Mouse (Mus musculus): ENCODE results near the gene Reck.

Gene Reck

DNA sequence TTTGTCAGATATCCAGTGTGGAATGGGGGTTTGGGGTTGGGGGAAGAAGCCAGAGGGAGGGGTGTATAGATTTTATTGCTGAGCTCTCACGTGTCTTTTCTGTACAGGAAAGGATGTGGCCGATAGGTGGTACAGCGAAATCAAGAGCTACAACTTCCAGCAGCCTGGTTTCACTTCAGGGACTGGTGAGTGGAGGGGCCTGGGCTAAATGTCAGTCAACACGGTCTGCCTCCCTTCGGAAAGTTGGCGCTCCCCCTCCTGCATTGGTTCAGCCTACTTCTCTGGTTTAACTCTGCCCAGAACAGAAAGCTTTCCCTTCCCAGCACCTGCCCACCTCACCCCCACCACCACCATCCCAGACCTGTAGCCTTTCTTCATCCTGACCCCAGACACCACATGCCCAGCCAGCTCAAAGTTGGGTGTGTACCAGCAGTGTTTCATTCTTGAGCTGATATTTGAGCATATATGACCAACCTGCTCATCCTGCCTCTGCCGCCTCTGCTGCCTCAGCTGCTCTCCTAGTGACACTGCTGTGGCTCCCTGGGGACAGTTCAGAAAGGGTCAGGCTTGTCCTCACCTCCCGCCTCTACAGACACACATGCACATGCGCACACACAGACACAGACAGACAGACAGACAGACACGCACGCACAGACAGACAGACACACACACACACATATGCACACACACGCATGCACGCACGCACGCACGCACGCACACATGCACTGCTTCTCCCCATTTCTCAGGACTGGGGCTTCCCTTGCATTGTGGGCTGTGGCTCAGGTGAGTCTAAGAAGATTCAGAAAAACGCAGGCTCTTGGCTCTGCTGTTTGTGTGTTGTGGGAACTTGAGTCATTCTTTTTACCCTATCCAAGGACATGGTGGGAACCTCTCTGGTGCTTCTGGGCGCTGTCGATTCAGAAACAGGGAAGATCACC, 95.3 kb downstream of the Reck start:
- no peak for DNase-seq

GRCm38 (mm10) chr4:43971541-43972136, 96.3 kb downstream of the Reck start:
- DNase-seq = no peak

DNA sequence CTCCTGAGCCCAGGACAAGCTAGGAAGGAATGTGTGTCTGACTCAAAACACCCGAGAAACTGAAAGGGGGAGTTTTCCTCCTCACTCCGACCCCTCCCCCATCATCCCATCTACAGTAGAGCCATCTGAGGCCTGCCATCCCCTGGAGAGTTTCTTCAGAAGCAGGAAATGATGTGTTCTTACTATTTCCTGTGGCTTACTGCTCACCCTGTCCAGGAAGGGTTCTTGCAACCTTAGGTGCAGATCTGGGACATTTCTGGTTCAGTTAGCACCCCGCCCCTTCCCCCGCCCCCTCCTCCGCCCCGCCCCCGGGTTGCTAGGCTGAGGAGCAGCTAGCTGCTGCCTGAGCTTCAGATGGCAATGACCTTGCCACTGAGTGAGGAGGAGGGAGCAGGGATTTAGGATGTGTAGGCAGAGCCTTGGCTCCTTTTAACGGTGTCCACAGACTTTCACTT, 96.8 kb downstream of the Reck start:
- peak; percentile 38 for DNase-seq

DNA sequence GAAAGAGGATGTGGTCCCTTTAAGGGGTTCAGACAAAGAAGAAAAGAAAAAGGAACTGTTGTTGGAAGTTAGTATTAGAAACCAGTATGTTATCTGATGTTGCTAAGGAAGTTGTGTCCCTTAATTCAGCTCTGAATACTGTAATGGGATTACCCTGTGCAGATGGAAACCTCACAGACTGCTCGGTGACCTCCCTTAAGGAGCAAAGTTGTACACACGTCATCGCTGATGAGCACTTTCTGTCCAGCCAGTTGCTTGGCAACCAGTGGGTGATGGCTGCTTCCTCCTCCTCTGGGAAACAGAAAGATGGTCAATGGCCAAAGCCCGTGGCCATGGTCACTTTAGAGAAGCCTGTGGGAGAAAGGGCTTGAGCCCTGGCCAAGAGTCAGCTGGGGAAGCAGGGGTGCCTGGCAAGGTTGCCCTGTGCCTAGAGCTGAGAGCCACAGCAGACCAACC, 98.2 kb downstream of the Reck start:
- peak; percentile 14 for DNase-seq

GRCm38 (mm10) chr4:43974914-43975616, 99.7 kb downstream of the Reck start:
- no peak for DNase-seq

GRCm38 (mm10) chr4:43976223-43976740, 101.0 kb downstream of the Reck start:
- DNase-seq = no peak

GRCm38 (mm10) chr4:43978521-43979443, 103.5 kb downstream of the Reck start:
- peak; percentile 14 for DNase-seq

- peak; percentile 31 for DNase-seq
Measured at GRCm38 (mm10) chr4:43979746-43980145, 104.4 kb downstream of the Reck start.

DNA sequence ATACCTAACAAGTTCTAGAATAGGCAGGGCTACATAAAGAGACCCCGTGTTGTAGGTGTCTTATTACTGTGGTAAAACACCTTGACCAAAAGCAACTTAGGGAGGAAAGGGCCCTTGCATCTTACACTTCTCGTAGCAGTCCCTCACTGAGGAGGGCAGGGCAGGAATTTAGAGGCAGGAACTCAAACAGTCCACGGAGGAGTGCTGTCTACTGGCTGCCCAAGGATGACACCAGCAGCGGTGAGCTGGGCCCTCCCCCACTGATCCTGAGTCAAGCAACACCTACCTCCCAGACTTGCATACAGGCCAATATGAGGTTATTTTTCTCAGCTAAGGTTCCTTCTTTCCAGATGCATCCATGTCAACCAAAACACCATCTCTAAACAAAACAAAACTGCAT, 104.9 kb downstream of the Reck start:
- no peak for DNase-seq

GRCm38 (mm10) chr4:43980846-43981245, 105.5 kb downstream of the Reck start:
- no peak for DNase-seq

DNA sequence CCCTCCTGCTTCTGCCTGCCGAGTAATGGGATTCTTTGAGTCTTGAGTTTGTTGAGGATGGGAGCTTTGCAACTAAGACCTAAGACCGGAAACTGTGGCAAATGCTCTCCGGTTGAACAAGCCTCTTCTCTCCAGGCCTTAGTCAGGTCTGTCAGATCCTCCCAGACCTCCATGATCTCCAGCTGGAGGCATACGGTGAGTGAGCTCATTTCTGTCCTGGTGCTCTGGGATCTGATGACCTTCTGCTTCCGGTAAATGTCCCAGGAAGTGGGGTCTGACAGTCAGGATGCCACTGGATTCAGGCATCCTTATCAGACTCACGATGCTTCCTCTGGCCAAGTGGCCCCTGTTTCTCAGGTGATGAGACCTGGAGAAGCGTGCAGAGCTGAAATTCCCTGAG, 105.9 kb downstream of the Reck start:
- no peak for DNase-seq

- peak; percentile 82 for DNase-seq
Measured at GRCm38 (mm10) chr4:43982053-43982732, 106.9 kb downstream of the Reck start.

GRCm38 (mm10) chr4:43983181-43983580, 107.9 kb downstream of the Reck start, which contains the start of gene Ccin:
TSS of gene Ccin (plus strand) at chr4:43983483.
- no peak for DNase-seq

- no peak for DNase-seq
Measured at GRCm38 (mm10) chr4:43983756-43984155, 108.4 kb downstream of the Reck start.

DNA sequence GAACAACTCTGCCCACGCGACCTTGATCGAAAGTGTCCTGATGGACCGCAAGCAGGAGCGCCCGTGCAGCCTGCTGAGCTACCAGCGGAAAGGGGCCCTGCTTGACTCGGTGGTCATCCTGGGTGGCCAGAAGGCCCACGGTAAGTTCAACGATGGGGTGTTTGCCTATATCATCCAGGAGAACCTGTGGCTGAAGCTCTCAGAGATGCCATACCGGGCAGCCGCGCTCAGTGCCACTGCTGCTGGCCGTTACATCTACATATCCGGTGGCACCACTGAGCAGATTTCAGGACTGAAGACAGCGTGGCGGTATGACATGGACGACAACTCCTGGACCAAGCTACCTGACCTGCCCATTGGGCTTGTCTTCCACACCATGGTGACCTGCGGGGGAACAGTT, 109.0 kb downstream of the Reck start:
- DNase-seq = no peak

- DNase-seq = no peak
Measured at GRCm38 (mm10) chr4:43988976-43989375, 113.6 kb downstream of the Reck start.

DNA sequence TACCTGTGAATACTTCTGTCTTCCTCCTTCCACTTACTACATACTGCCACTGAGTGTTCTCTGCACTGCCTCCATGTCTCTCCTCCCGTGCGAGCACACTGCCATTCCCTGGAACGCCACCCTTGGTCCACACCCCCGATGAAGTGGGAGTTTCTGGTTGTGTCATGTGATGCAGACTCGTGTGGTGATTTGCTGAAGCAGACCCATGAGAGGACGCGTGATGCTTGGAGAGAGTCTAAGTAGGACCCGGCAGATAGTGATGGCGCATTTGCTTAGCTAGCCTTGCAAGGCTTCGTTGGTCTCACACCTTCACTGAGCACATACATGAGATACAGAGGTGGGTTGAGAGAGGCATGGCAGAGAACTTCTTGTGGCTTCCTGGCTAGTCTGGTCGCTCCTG, 117.7 kb downstream of the Reck start:
- no peak for DNase-seq

DNA sequence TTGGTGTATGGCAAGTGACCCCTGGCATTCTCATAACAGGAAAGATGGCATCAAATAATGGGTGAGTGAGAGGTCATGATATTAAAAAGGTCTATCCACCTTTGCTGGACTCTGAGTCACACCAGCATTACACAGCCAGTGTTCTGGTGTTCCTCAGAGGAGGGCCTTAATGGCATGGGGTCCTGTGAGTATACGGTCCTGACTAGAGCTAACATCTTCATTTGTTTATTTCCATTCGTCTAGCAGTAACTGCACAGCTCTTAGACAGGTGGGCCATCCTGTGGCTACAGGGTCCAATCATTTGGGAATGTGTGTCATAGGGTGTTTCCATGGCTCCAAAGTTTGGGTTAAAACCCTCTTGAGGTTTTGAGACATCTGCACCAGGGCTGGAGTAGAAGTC, 119.0 kb downstream of the Reck start:
- no peak for DNase-seq
